Mouse (Mus musculus): ENCODE results near the gene Tnf. TPM values are rescaled to one million over a fixed set of nuclear protein-coding genes. Genes with fewer than 3 reads are reported as not detected.

The Tnf gene
- total and polyA plus RNA-seq, 3 experiments, result 18.8 to 25.2 (median 20.8) TPM

- peaks cover 5 to 35% of the 10 kb centered on the region in 2 experiments for H3K36me3 ChIP-seq (replicated peaks in 1 of 2; ENCODE audit: control insufficient read depth in 1 of 2, insufficient read depth in 1 of 2, low read length in 1 of 2)
- H3K27ac ChIP-seq (ENCODE audit: insufficient read depth, low read depth), result peak within 1 kb of the TSS; percentile 96
- H3K4me1 ChIP-seq (ENCODE audit: control insufficient read depth in 1 of 2, insufficient read depth in 2 of 2), result peaks cover 14 to 53% of the 10 kb centered on the region in 2 experiments
- dilution Hi-C loops (cut with MboI; ENCODE audit: extremely low pct_ligation_motif_present, extremely low pct_unique_long_range_greater_than_20kb, low sequenced_read_pairs), result no loop called here
- peak within 1 kb of the TSS; percentile 99 for H3K9ac ChIP-seq (ENCODE audit: insufficient read depth, low read depth)
- peak; percentile 99 for DNase-seq (ENCODE audit: extremely low read depth)
- H3K9me3 ChIP-seq (replicated peaks; ENCODE audit: low read length), result no peaks in the 10 kb centered on the region
- in situ Hi-C loops (cut with MboI; ENCODE audit: low pct_ligation_motif_present, low pct_unique_long_range_greater_than_20kb, low sequenced_read_pairs), result loop anchor here (10.0 kb wide), 1 partner anchor 221 kb away; the partner anchor contains the start of gene Vwa7
- TF ChIP-seq EP300 (IDR thresholded peaks at IDR 0.05; ENCODE audit: low read length) (no peak), POLR2A (IDR thresholded peaks at IDR 0.05; ENCODE audit: low read depth, low read length) (peak; percentile 72), POLR2AphosphoS2 (IDR thresholded peaks at IDR 0.05; ENCODE audit: low read depth, low read length) (peak; percentile 71; the same call in 1 of the 2 replicates), E2F4 (IDR thresholded peaks at IDR 0.05; ENCODE audit: insufficient replicate concordance, low read depth, low read length) (peak; percentile 46; the same call in 1 of the 2 replicates), ZKSCAN1 (IDR thresholded peaks at IDR 0.05; ENCODE audit: borderline replicate concordance, low read depth, low read length) (no peak; the same call in 1 of the 2 replicates), MEF2A (IDR thresholded peaks at IDR 0.05; ENCODE audit: borderline replicate concordance, low read depth, low read length) (peak; percentile 77; the same call in 1 of the 2 replicates), TCF12 (IDR thresholded peaks at IDR 0.05; ENCODE audit: low read depth, low read length) (peak; percentile 92), USF2 (conservative IDR thresholded peaks at IDR 0.05; ENCODE audit: low read depth, low read length) (no peak), UBTF (IDR thresholded peaks at IDR 0.05; ENCODE audit: low read depth, low read length) (peak; percentile 86; the same call in 1 of the 2 replicates), TBP (conservative IDR thresholded peaks at IDR 0.05; ENCODE audit: low read depth, low read length) (peak; percentile 92), RAD21 (IDR thresholded peaks at IDR 0.05; ENCODE audit: low read depth, low read length) (no peak), USF1 (IDR thresholded peaks at IDR 0.05; ENCODE audit: low read depth, low read length) (no peak), NELFE (IDR thresholded peaks at IDR 0.05; ENCODE audit: low read depth, low read length) (peak; percentile 65; the same call in 1 of the 2 replicates), NRF1 (IDR thresholded peaks at IDR 0.05; ENCODE audit: low read depth, low read length) (peak; percentile 71), MYC (IDR thresholded peaks at IDR 0.05; ENCODE audit: low read depth, low read length) (peak; percentile 86), SMC3 (IDR thresholded peaks at IDR 0.05; ENCODE audit: low read depth, low read length) (peak; percentile 26), KAT2A (IDR thresholded peaks at IDR 0.05; ENCODE audit: insufficient replicate concordance, low read length) (peak; percentile 91; the same call in 1 of the 2 replicates), RCOR1 (conservative IDR thresholded peaks at IDR 0.05; ENCODE audit: low read depth, low read length) (no peak; the same call in 1 of the 2 replicates), HCFC1 (IDR thresholded peaks at IDR 0.05; ENCODE audit: low read depth, low read length) (peak; percentile 95), ZMIZ1 (IDR thresholded peaks at IDR 0.05; ENCODE audit: low read depth, low read length) (peak; percentile 75), MAFK (IDR thresholded peaks at IDR 0.05; ENCODE audit: insufficient replicate concordance, low read length) (no peak), ZC3H11A (IDR thresholded peaks at IDR 0.05; ENCODE audit: low read depth, low read length) (no peak), CTCF (conservative IDR thresholded peaks at IDR 0.05 in 1 of 2, IDR thresholded peaks at IDR 0.05 in 1 of 2; ENCODE audit: low read depth in 2 of 2, low read length in 2 of 2) (no peak), ELF1 (IDR thresholded peaks at IDR 0.05; ENCODE audit: low read depth, low read length) (peak; percentile 97), GABPA (IDR thresholded peaks at IDR 0.05; ENCODE audit: insufficient replicate concordance, low read depth, low read length) (peak; percentile 17; the same call in 1 of the 2 replicates), CHD2 (IDR thresholded peaks at IDR 0.05; ENCODE audit: low read length) (peak; percentile 90), PAX5 (IDR thresholded peaks at IDR 0.05; ENCODE audit: low read length) (no peak), MXI1 (IDR thresholded peaks at IDR 0.05; ENCODE audit: low read depth, low read length) (peak; percentile 71; the same call in 1 of the 2 replicates), JUN (IDR thresholded peaks at IDR 0.05; ENCODE audit: insufficient read depth, low read depth, low read length) (peak; percentile 7; the same call in 1 of the 2 replicates), SIN3A (IDR thresholded peaks at IDR 0.05; ENCODE audit: low read length) (peak; percentile 96), MAX (IDR thresholded peaks at IDR 0.05; ENCODE audit: low read length) (peak; percentile 84), CHD1 (IDR thresholded peaks at IDR 0.05; ENCODE audit: low read depth, low read length) (peak; percentile 88; the same call in 1 of the 2 replicates), IRF4 (IDR thresholded peaks at IDR 0.05; ENCODE audit: low read depth, low read length) (peak; percentile 84), ETS1 (conservative IDR thresholded peaks at IDR 0.05; ENCODE audit: low read depth, low read length) (peak; percentile 3), BHLHE40 (IDR thresholded peaks at IDR 0.05; ENCODE audit: low read depth, low read length) (peak; percentile 59), JUND (conservative IDR thresholded peaks at IDR 0.05; ENCODE audit: low read depth, low read length) (0 out of 2 replicates have a peak, but pooled peaks have one; percentile 33), ZNF384 (IDR thresholded peaks at IDR 0.05; ENCODE audit: low read depth, low read length) (no peak), MAZ (IDR thresholded peaks at IDR 0.05; ENCODE audit: low read depth, low read length) (peak; percentile 97)
- H3K4me2 ChIP-seq (ENCODE audit: insufficient read depth, low read depth, poor library complexity, severe bottlenecking), result peak within 1 kb of the TSS; percentile 57; the same call in 1 of the 2 replicates
- peaks cover 24% of the 10 kb centered on the region for H3K79me2 ChIP-seq (replicated peaks; ENCODE audit: control insufficient read depth, extremely low read depth, insufficient read depth, poor library complexity, severe bottlenecking)
- no peaks in the 10 kb centered on the region for H3K27me3 ChIP-seq (replicated peaks)
- peak within 1 kb of the TSS; percentile 67 to 100 (median 86) for H3K4me3 ChIP-seq (replicated peaks in 1 of 3; ENCODE audit: low read depth in 2 of 3, low read length in 2 of 3, poor library complexity in 1 of 3)
These were observed 34.0 kb upstream of the Tnf start, which contains the start of gene Nfkbil1 for GRCm38 (mm10) chr17:35235614-35236389. TSS of gene Nfkbil1 (minus strand) at chr17:35235792.

Measured in CH12.LX (cell line).